Mouse (Mus musculus): ENCODE data around the gene Lrrc7. TPM values are rescaled to one million over a fixed set of nuclear protein-coding genes. Genes with fewer than 3 reads are reported as not detected.

Gene Lrrc7
- total and polyA plus RNA-seq, 2 experiments from 2014 or later, result 7.3 to 29.8 TPM

GRCm38 (mm10) chr3:158040755-158041154, 521.3 kb downstream of the Lrrc7 start:
- DNase-seq (ENCODE audit: low spot score) (no peak), ATAC-seq (ENCODE audit: low FRiP score) (no peak)
- H3K9me3 ChIP-seq (ENCODE audit: low read length), result no peaks in the 10 kb centered on the region
- no peak overlapping the region for H3K9ac ChIP-seq (replicated peaks; ENCODE audit: low read length, poor library complexity, severe bottlenecking)
- no peaks in the 10 kb centered on the region for H3K36me3 ChIP-seq (ENCODE audit: insufficient read depth, low read length)
- no peak overlapping the region for H3K4me3 ChIP-seq (ENCODE audit: low read depth, low read length)
- WGBS, result 87% methylated on average over 2 of the region's 2 CpGs
- TF ChIP-seq CTCF (IDR thresholded peaks at IDR 0.05), result no peak
- H3K4me2 ChIP-seq (ENCODE audit: low read depth, low read length, poor library complexity, severe bottlenecking), result no peak overlapping the region
- no peak overlapping the region for H3K27ac ChIP-seq (ENCODE audit: low read depth, low read length)
- no peaks in the 10 kb centered on the region for H3K4me1 ChIP-seq (ENCODE audit: insufficient read depth, low read length)
- no peaks in the 10 kb centered on the region for H3K27me3 ChIP-seq (ENCODE audit: insufficient read depth, low read length)

GRCm38 (mm10) chr3:158038106-158038505, 523.9 kb downstream of the Lrrc7 start:
- 84% methylated on average over 3 of the region's 3 CpGs for WGBS
- no peak for DNase-seq (ENCODE audit: low spot score)
- no peak for TF ChIP-seq CTCF (IDR thresholded peaks at IDR 0.05)
- Histone ChIP-seq H3K36me3 (ENCODE audit: insufficient read depth, low read length) (no peaks in the 10 kb centered on the region), H3K9ac (replicated peaks; ENCODE audit: low read length, poor library complexity, severe bottlenecking) (no peak overlapping the region), H3K27me3 (ENCODE audit: insufficient read depth, low read length) (no peaks in the 10 kb centered on the region), H3K4me2 (ENCODE audit: low read depth, low read length, poor library complexity, severe bottlenecking) (no peak overlapping the region), H3K4me1 (ENCODE audit: insufficient read depth, low read length) (peaks cover 4% of the 10 kb centered on the region; the same call in 1 of the 2 replicates), H3K27ac (ENCODE audit: low read depth, low read length) (no peak overlapping the region), H3K4me3 (ENCODE audit: low read depth, low read length) (no peak overlapping the region), H3K9me3 (ENCODE audit: low read length) (no peaks in the 10 kb centered on the region)
- ATAC-seq (ENCODE audit: low FRiP score), result no peak

DNA sequence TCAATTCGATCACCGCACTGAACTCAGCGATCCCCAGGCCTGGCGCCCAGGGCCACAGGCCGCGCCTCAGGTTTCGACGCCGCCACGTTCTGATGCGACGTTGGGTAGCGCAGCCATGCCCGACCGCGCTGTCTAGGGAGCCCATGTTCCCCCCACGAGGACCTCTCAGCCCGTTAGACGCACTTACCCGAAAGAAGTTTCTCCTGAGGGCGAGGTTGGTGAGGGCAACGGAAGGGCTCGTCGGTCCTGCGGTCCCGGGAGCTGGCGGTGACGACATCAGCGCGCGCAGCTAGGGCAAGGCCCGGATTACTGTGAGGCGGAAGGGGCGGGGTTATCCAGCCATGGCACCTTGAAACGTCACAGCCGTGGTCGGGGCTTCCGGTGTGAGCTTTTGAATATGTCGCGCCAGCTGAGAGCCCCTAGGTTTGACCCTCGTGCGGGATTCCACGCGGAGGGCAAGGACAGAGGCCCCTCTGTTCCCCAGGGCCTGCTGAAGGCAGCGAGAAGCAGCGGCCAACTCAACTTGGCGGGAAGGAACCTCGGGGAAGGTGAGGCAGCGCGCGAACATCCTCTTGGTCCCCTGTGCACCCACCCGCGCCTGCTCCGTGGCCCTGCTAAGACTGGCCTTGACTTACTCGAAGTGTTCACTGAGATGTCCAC, 525.6 kb downstream of the Lrrc7 start, which contains the start of the genes Srsf11 and Lrrc40:
TSS of gene Srsf11 (minus strand) at position 311 of the 660 bp plus-strand sequence.
TSS of gene Lrrc40 (plus strand) at position 334 of the 660 bp plus-strand sequence.
- DNase-seq (ENCODE audit: low spot score), result peak; percentile 97
- H3K36me3 ChIP-seq (ENCODE audit: insufficient read depth, low read length), result no peaks in the 10 kb centered on the region
- H3K27me3 ChIP-seq (ENCODE audit: insufficient read depth, low read length), result no peaks in the 10 kb centered on the region
- H3K4me1 ChIP-seq (ENCODE audit: insufficient read depth, low read length), result peaks cover 4% of the 10 kb centered on the region; the same call in 1 of the 2 replicates
- no peaks in the 10 kb centered on the region for H3K9me3 ChIP-seq (ENCODE audit: low read length)
- peak within 1 kb of the TSS; percentile 78 for H3K9ac ChIP-seq (replicated peaks; ENCODE audit: low read length, poor library complexity, severe bottlenecking)
- ATAC-seq (ENCODE audit: low FRiP score), result peak; percentile 97
- peak within 1 kb of the TSS; percentile 70 for H3K4me3 ChIP-seq (ENCODE audit: low read depth, low read length)
- TF ChIP-seq CTCF (IDR thresholded peaks at IDR 0.05), result no peak
- WGBS, result under 1% methylated on average over 55 of the region's 55 CpGs
- peak within 1 kb of the TSS; percentile 66 for H3K4me2 ChIP-seq (ENCODE audit: low read depth, low read length, poor library complexity, severe bottlenecking)
- H3K27ac ChIP-seq (ENCODE audit: low read depth, low read length), result peak within 1 kb of the TSS; percentile 65

DNA sequence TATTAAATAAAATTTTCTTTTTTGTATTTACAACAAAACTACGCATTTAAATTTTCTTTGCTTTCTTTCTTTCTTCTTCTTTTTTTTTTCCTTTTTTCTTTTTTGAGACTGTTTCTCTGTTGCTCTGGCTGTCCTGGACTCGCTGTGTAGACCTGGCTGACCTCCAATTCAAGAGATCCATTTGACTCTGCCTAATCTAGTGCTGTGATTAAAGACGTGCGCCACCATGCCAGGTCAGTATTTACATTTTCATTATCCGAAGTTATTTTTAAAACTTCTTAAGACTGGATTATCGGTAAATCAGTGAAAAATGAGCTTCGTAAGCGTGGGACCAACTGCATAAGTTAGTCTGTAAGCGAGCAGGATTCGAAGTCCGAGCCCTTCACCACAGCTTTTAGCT, 526.2 kb downstream of the Lrrc7 start:
- peak overlapping the region; percentile 65 for H3K27ac ChIP-seq (ENCODE audit: low read depth, low read length)
- H3K4me2 ChIP-seq (ENCODE audit: low read depth, low read length, poor library complexity, severe bottlenecking), result peak overlapping the region; percentile 66
- H3K9me3 ChIP-seq (ENCODE audit: low read length), result no peaks in the 10 kb centered on the region
- no peak for ATAC-seq (ENCODE audit: low FRiP score)
- DNase-seq (ENCODE audit: low spot score), result peak; percentile 6
- H3K27me3 ChIP-seq (ENCODE audit: insufficient read depth, low read length), result no peaks in the 10 kb centered on the region
- peaks cover 4% of the 10 kb centered on the region; the same call in 1 of the 2 replicates for H3K4me1 ChIP-seq (ENCODE audit: insufficient read depth, low read length)
- H3K4me3 ChIP-seq (ENCODE audit: low read depth, low read length), result peak overlapping the region; percentile 70
- H3K36me3 ChIP-seq (ENCODE audit: insufficient read depth, low read length), result no peaks in the 10 kb centered on the region
- peak overlapping the region; percentile 78 for H3K9ac ChIP-seq (replicated peaks; ENCODE audit: low read length, poor library complexity, severe bottlenecking)
- 2% methylated on average over 11 of the region's 11 CpGs for WGBS
- no peak for TF ChIP-seq CTCF (IDR thresholded peaks at IDR 0.05)

Data from midbrain, postnatal 0 days (tissue).